Mouse (Mus musculus): ENCODE results near the gene Hspa1b. TPM values are rescaled to one million over a fixed set of nuclear protein-coding genes. Genes with fewer than 3 reads are reported as not detected.
"Not testable (repeated sequence)": the region's sequence is repeated elsewhere in the genome, so short reads cannot be mapped to it uniquely, and the experiment has no call there.

Hspa1b gene
- total RNA-seq (2022): 1 to 10 TPM; 1.4 to 5.5 (median 2.6) TPM

- DNase-seq (ENCODE audit: low spot score): peak; percentile 96
These were observed at the start of gene Hspa1b for GRCm38 (mm10) chr17:34959130-34959778. Hspa1b (minus strand) TSS chr17:34959238.

GRCm38 (mm10) chr17:35007387-35007991, 48.5 kb upstream of the Hspa1b start:
- DNase-seq (ENCODE audit: low spot score): no peak

GRCm38 (mm10) chr17:35005902-35006301, 46.9 kb upstream of the Hspa1b start:
- not testable (repeated sequence) for DNase-seq (ENCODE audit: low spot score)

DNA sequence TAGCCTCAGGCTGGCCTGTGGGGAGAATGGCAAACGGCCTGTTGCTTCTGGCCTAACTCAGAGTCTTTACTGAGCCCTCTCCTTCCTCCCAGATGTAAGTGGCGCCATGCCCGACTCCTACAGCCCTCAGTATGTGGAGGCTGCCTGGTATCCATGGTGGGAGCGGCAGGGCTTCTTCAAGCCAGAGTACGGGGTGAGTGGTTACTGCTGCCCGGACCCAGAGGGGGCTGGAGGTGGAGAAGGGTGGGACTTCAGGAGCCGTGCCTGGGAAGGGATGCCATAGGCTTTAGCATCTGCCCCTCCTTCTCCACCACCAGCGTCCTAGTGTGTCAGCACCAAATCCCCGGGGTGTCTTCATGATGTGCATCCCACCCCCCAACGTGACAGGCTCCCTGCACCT, 46.1 kb upstream of the Hspa1b start:
- DNase-seq (ENCODE audit: low spot score): no peak

GRCm38 (mm10) chr17:35004075-35004717, 45.2 kb upstream of the Hspa1b start:
- DNase-seq (ENCODE audit: low spot score): no peak

DNA sequence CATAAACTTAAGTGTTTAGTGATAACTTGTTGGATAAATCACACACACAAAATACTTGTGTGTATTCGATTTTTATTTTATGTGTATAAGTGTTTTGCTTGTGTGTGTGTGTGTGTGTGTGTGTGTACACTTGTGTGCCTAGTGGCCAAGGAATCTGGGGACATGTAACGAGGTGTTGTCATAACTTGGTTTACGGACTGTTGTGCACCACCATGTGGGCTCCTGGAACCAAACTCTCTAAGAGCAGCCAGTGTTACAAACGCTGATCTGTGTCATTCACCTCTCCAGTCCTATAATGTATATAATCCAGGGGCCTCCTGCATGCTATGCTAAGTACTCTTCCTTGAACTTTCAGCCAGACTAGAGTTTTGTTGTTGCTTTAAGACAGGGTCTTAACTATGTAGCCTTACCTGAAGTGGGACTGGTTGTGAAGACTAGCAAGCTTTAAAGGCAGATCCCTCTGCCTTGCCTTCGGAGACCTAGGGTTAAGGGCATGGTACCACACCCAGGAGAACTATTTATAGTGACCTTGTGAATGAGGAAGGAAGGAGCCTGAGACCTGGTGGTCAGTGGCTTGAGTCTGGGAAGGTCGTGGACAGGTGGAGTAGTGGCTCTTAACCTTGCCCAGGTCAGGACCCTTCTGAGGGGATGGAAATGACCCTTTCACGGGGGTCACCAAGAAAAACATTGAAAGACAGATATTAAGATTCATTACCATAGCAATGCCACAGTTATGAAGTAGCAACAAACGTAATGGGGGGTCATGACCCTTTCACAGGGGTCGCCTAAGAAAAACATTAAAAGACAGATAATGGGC, 44.2 kb upstream of the Hspa1b start:
- DNase-seq (ENCODE audit: low spot score): no peak

DNA sequence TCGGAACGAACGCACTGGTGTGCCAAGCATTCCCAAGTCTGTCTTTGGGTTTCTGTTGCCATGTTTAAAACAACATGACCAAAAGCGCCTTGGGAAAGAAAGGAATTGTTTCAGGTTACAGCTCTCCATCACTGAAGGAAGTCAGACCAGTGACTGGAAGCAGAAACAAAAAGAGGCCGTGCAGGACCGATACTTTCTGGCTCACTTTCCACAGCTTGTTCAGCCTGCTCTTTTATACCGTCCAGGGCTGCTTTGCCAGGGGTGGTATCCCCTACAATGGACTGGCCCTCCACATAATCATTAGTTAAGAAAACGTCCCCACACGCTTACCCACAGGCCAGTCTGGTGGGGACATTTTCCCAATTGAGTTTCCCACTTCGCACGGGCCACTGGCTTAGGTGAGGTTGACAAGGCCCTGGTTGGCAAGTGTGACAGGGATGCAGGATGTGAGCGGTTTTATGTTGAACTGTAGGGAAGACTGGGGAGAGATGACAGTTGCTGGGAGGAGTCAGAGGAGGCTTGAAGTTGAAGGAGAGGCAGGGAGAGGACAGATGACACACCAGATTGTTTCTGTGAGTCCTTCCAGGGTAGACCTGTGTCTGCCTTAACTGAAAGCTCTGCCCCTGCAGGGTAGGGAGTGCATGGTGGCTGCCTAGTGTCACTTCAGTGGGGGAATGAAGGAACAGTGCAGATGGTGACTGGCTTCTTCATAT, 43.3 kb upstream of the Hspa1b start:
- no peak for DNase-seq (ENCODE audit: low spot score)

- no peak for DNase-seq (ENCODE audit: low spot score)
These were observed 42.6 kb upstream of the Hspa1b start for GRCm38 (mm10) chr17:35001452-35002152.

GRCm38 (mm10) chr17:35000717-35001451, 41.8 kb upstream of the Hspa1b start, which contains the start of gene Vars:
Vars (plus strand) TSS chr17:35000987.
- DNase-seq (ENCODE audit: low spot score): peak; percentile 88

- DNase-seq (ENCODE audit: low spot score): not testable (repeated sequence)
These were observed 41.1 kb upstream of the Hspa1b start for GRCm38 (mm10) chr17:34999871-35000716.

DNA sequence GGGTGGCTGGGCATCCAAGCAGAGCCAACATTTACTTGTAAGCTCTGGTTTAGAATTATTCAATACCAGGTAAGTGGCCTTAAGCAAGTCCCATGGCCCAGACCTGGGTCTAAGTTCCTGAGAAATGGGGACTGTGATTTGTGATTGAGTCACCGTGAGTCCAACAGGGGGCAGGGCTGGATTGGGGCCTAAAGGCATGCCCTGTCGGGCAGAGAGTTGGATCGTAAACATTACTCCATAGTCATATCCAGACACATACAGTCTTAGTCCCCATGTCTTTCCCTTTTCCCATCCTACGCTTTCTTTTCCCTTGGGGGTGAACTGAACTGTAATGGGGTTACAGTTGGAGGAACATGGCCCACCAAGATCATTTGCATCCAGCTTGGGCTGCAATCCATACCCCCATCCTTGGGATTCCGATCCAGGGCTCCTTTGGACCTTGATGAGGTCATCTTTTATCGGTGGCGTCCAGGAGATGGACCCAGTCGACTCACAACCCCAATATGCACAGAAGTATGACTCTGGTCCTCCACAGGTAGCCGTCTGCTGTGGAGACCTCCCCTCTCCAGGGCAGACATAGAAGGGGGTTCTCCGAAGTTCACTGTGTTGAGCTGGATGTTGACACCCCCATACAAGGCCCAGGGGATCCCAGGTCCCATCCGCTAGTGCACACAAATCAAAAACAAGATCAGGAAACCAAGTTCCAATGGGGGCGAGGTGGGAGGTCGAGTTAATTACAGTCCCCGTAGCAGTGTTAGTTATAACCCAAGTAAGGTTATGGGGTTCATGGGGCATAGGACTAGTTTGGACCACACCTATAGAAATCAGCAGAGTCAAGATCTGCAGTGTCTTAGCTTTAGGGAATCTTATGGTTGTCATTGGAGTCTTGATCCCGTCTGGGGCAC, 39.7 kb upstream of the Hspa1b start:
- no peak for DNase-seq (ENCODE audit: low spot score)

DNA sequence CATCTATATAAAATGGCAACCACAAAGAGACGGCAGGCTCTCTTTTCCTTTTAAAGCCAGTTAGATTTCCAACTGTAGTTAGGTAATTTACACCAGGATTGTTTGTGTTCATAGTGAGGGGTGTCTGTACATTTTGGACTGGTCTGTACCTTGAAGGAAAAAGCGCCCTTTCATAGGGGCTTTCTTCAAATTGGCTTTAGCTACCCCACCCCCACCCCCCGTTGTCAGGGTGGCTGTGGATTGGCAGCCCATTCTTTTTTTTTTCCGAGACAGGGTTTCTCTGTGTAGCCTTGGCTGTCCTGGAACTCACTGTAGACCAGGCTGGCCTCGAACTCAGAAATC, 38.1 kb upstream of the Hspa1b start:
- DNase-seq (ENCODE audit: low spot score): no peak

GRCm38 (mm10) chr17:34996411-34997141, 37.5 kb upstream of the Hspa1b start:
- DNase-seq (ENCODE audit: low spot score): no peak

- DNase-seq (ENCODE audit: low spot score): not testable (repeated sequence)
These were observed 36.9 kb upstream of the Hspa1b start for GRCm38 (mm10) chr17:34995927-34996326.

DNA sequence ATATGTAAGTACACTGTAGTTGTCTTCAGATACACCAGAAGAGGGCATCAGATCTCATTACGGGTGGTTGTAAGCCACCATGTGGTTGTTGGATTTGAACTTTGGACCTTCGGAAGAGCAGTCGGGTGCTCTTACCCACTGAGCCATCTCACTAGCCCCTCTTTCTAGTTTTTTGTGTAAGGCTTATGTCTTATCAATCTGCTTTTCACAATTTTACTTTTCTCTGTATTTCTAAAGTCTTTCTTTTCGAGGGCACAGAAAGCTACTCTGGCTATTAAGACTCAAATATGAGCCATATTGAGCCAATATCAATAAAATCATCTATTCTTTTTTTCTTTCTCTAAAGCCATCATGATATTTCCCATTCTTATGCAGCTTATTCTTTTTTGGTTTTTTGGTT, 36.2 kb upstream of the Hspa1b start:
- DNase-seq (ENCODE audit: low spot score): not testable (repeated sequence)

GRCm38 (mm10) chr17:34994751-34995150, 35.7 kb upstream of the Hspa1b start:
- DNase-seq (ENCODE audit: low spot score): no peak

- peak; percentile 50 for DNase-seq (ENCODE audit: low spot score)
These were observed 25.2 kb upstream of the Hspa1b start for GRCm38 (mm10) chr17:34984218-34984617.

All from heart, adult 8-10 months (tissue).